Mouse (Mus musculus) limb, embryonic 14.5 days (tissue): ENCODE results near the gene Eme2. TPM values are rescaled to one million over a fixed set of nuclear protein-coding genes. Genes with fewer than 3 reads are reported as not detected.
"Not testable (repeated sequence)": the region's sequence is repeated elsewhere in the genome, so short reads cannot be mapped to it uniquely, and the experiment has no call there.

ENCODE experiments used
- ATAC-seq: fragments of 200-750 bp; cut with Nextera tagmentation; 2 replicates; pipeline ENCODE4 v1.8.0; 2017; ENCODE audit warnings: low read depth, moderate number of reproducible peaks, moderate TSS enrichment; ENCODE audit not compliant: low FRiP score
- DNase-seq: peaks from one replicate; pipeline ENCODE4 v3.0.0-alpha.2; 2015; ENCODE audit warnings: low spot score
- H3K27ac ChIP-seq: fragments of 300-500 bp; sonication (generic); replicated peaks from 2 replicates; pipeline ENCODE4 v1.5.1; 2014; ENCODE audit warnings: low read depth, mild to moderate bottlenecking, low read length, moderate library complexity, mixed read lengths
- H3K27me3 ChIP-seq: fragments of 300-500 bp; sonication (generic); 2 replicates; pipeline ENCODE4 v1.6.1; 2014; ENCODE audit warnings: low read length, mixed read lengths; ENCODE audit not compliant: control insufficient read depth, insufficient read depth
- H3K36me3 ChIP-seq: fragments of 300-500 bp; sonication (generic); 2 replicates; pipeline ENCODE4 v1.6.1; 2014; ENCODE audit warnings: mild to moderate bottlenecking, low read length, moderate library complexity, mixed read lengths; ENCODE audit not compliant: control insufficient read depth, insufficient read depth
- H3K4me1 ChIP-seq: fragments of 300-500 bp; sonication (generic); 2 replicates; pipeline ENCODE4 v1.6.1; 2014; ENCODE audit warnings: antibody characterized with exemption, low read length, mixed read lengths; ENCODE audit not compliant: control insufficient read depth, insufficient read depth
- H3K4me2 ChIP-seq: fragments of 300-500 bp; sonication (generic); replicated peaks from 2 replicates; pipeline ENCODE4 v1.6.1; 2014; ENCODE audit warnings: low read depth, mild to moderate bottlenecking, low read length, moderate library complexity; ENCODE audit not compliant: severe bottlenecking
- H3K4me3 ChIP-seq: fragments of 300-500 bp; sonication (generic); replicated peaks from 2 replicates; pipeline ENCODE4 v1.5.1; 2014; ENCODE audit warnings: low read length
- H3K9ac ChIP-seq: fragments of 300-500 bp; sonication (generic); 2 replicates; pipeline ENCODE4 v1.6.1; 2014; ENCODE audit warnings: mild to moderate bottlenecking, low read depth, low read length, moderate library complexity; ENCODE audit not compliant: severe bottlenecking
- H3K9me3 ChIP-seq: fragments of 300-500 bp; sonication (generic); 2 replicates; pipeline ENCODE4 v1.6.1; 2016; ENCODE audit warnings: low read length; ENCODE audit not compliant: control insufficient read depth
- POLR2A ChIP-seq: fragments of 200-500 bp; IDR thresholded peaks from 2 replicates; pipeline ENCODE4 v1.8.0; 2012; ENCODE audit warnings: inconsistent platforms, mild to moderate bottlenecking, moderate library complexity, borderline replicate concordance; ENCODE audit not compliant: insufficient read depth, insufficient read length; ENCODE audit errors: extremely low read depth
- WGBS: fragments of 180-500 bp; shearing (Covaris S2); extraction: QIAGEN DNeasy Blood & Tissue Kit; methylation state at CpG from one replicate; pipeline ENCODE4 v1.1.7; 2014; 5-methylcytosine and 5-hydroxymethylcytosine counted together
- polyA plus RNA-seq, 2 experiments: library from polyadenylated mRNA; depleted of rRNA in 1 of 2; stranded (reverse) in 1 of 2; unstranded in 1 of 2; fragments of >200 nt; fragmentation: Nextera tagmentation in 1 of 2; extraction: Ambion mirVana in 1 of 2; gene quantifications; 2 replicates each; pipeline versions ENCODE4 v1.2.1 to v1.2.3; 2012 to 2014

Gene Eme2
- 39.1 and 43.9 TPM in 2 replicates for polyA plus RNA-seq (2012; rRNA removed)
- polyA plus RNA-seq (2014; fragmentation: Nextera tagmentation; extraction: Ambion mirVana): 28.7 and 28.9 TPM in 2 replicates

DNA sequence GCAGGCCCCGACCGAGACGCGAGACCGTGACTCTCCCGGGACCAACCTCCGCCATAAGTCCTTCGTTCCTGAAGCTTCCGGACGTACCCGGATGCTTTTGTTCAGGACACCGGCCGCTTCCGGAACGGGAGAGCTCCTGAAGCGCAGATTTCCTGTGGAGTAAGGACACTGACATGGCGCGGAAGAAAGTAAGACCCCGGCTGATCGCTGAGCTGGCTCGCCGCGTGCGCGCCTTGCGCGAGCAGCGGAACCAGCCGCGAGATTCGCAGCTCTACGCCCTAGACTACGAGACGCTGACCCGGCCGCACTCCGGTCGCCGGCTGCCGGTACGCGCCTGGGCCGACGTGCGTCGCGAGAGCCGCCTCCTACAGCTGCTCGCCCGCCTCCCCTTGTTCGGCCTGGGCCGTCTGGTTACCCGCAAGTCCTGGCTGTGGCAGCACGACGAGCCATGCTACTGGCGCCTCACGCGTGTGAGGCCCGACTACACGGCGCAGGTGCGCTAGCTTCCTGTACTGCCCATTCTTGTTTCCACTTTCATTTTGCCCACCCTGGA lies at the start of gene Eme2, which contains the start of gene Mrps34:
Eme2 (minus strand) TSS at position 93 of the 553 bp plus-strand sequence.
Mrps34 (plus strand) TSS at position 122 of the 553 bp plus-strand sequence.
- Histone ChIP-seq H3K4me1 (peaks cover 22% of the 10 kb centered on the region), H3K36me3 (peaks cover 72% of the 10 kb centered on the region), H3K9me3 (no peaks in the 10 kb centered on the region), H3K4me2 (peak within 1 kb of the TSS; percentile 98), H3K27ac (peak within 1 kb of the TSS; percentile 68), H3K4me3 (peak within 1 kb of the TSS; percentile 70), H3K9ac (peak within 1 kb of the TSS; percentile 86), H3K27me3 (no peaks in the 10 kb centered on the region)
- WGBS: under 1% methylated on average over 52 of the region's 62 CpGs
- peak; percentile 83 for DNase-seq
- ATAC-seq: peak; percentile 79
- TF ChIP-seq POLR2A: no peak

DNA sequence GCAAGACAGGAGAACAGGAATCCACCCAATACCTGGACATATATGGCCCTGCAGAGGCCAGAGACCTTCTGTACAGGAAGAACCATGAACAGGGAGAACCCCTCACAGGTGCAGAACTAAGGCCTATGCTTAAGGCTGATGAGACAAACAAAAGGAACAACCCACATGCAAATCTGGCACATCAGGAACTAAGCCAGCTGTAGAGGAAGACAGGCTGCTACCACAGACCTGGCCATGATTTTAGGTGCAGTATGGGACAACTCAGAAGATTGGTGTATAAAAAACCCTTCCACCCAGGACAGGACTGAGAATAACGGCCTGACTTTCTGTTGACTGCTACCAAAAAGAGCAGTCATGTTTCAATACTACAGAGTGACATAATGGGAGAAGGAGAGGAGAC lies 48.7 kb upstream of the Eme2 start:
- H3K36me3 ChIP-seq: peaks cover 52% of the 10 kb centered on the region
- DNase-seq, H3K27me3 ChIP-seq, H3K4me1 ChIP-seq, H3K4me3 ChIP-seq, H3K9ac ChIP-seq, H3K9me3 ChIP-seq, ATAC-seq, H3K4me2 ChIP-seq, H3K27ac ChIP-seq: not testable (repeated sequence)
- WGBS: 100% methylated on average over 1 of the region's 1 CpGs

DNA sequence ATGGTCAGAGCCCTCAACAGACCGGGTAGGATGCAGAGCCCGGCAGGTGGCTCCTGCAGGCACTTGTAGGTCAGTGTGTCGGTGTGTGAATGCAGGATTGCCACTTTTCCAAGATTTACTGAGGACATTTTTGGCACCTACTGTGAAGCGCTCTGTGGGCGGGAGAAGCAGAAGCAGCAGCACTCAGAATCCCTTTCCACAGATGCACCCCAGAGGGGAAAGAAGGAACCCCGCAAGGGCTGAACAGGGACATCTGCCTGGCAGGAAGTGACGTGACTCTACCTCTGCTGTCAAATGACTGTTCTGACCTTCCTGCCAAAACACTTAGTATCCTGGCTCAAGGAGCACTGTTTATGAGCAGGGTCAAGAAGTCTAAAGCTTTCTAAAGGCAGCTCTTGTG lies 48.1 kb upstream of the Eme2 start:
- H3K27ac ChIP-seq: no peak overlapping the region
- H3K4me2 ChIP-seq: no peak overlapping the region
- DNase-seq (no peak), ATAC-seq (no peak)
- no peaks in the 10 kb centered on the region for H3K27me3 ChIP-seq
- 88% methylated on average over 7 of the region's 7 CpGs for WGBS
- H3K9ac ChIP-seq: no peak overlapping the region
- no peaks in the 10 kb centered on the region for H3K9me3 ChIP-seq
- no peaks in the 10 kb centered on the region for H3K4me1 ChIP-seq
- TF ChIP-seq POLR2A: no peak
- H3K36me3 ChIP-seq: peaks cover 46% of the 10 kb centered on the region
- no peak overlapping the region for H3K4me3 ChIP-seq

DNA sequence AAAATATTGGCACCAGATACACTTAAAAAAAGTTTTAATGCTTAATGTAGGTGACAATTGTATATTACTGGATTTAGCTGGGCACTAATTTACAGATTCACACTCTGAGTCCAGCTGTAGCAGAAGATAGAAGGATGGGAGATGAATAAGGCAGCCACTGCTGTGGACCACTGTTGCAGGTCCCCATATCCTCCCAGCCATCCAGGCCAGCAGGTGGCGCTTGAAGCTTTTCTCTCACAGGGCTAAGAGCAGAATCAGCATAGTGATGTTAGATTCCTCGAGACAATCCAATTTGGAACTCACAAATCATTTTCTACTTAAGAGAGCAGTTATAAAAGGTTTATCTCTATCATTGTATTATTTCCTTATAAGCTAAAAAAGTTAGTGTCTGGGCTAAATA lies 47.6 kb upstream of the Eme2 start:
- H3K4me3 ChIP-seq, H3K27me3 ChIP-seq, H3K27ac ChIP-seq, H3K4me2 ChIP-seq, H3K9me3 ChIP-seq, DNase-seq, H3K4me1 ChIP-seq, H3K9ac ChIP-seq: not testable (repeated sequence)
- ATAC-seq: peak; percentile 67
- H3K36me3 ChIP-seq: peaks cover 41% of the 10 kb centered on the region
- WGBS: 16% methylated on average over 2 of the region's 2 CpGs

DNA sequence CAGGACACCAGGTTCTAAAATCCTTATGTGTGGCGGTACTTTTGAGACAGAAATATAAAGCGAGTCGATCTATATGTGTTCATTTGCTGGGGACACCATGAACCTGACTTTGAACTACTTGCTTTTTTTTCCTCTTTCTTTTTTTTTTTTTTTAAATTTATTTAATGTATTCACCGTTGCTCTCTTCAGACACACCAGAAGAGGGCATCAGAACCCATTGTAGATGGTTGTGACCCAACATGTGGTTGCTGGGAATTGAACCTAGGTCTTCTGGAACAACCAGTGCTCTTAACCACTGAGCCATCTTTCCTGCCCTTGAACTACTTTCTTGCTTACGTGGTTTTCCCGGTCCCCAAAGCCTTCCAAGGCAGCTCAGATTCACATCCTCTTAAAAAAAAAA lies 42.4 kb upstream of the Eme2 start:
- H3K27me3 ChIP-seq: no peaks in the 10 kb centered on the region
- peaks cover 6% of the 10 kb centered on the region; the same call in 1 of the 2 replicates for H3K36me3 ChIP-seq
- H3K9ac ChIP-seq: peak overlapping the region; percentile 86
- peak overlapping the region; percentile 90 for H3K4me3 ChIP-seq
- H3K4me1 ChIP-seq: peaks cover 13% of the 10 kb centered on the region
- no peaks in the 10 kb centered on the region for H3K9me3 ChIP-seq
- peak overlapping the region; percentile 55 for H3K27ac ChIP-seq
- peak overlapping the region; percentile 54 for H3K4me2 ChIP-seq
- WGBS: 43% methylated on average over 6 of the region's 6 CpGs
- ATAC-seq: peak; percentile 3; the same call in 1 of the 2 replicates
- no peak for TF ChIP-seq POLR2A
- DNase-seq: no peak
